Mouse (Mus musculus) stomach, embryonic 14.5 days (tissue): ENCODE measurements around the gene Rsbn1. TPM values are rescaled to one million over a fixed set of nuclear protein-coding genes. Genes with fewer than 3 reads are reported as not detected.
A peak's percentile ranks its signal among the peaks of the same experiment; 100 is the strongest.

Experiments used
- ATAC-seq: fragments of 200-750 bp; cut with Nextera tagmentation; 2 replicates; pipeline ENCODE4 v1.8.0; 2017; ENCODE audit warnings: low read depth, moderate TSS enrichment; ENCODE audit not compliant: insufficient number of reproducible peaks, insufficient read depth, low FRiP score
- H3K27ac ChIP-seq: fragments of 300-500 bp; sonication (generic); 2 replicates; pipeline ENCODE4 v1.5.1; 2014; ENCODE audit warnings: mild to moderate bottlenecking, low read length, moderate library complexity, mixed read lengths
- H3K27me3 ChIP-seq: fragments of 300-500 bp; sonication (generic); 2 replicates; pipeline ENCODE4 v1.6.1; 2014; ENCODE audit warnings: low read length, control low read depth, mixed read lengths; ENCODE audit not compliant: control insufficient read depth, insufficient read depth
- H3K36me3 ChIP-seq: fragments of 300-500 bp; sonication (generic); 2 replicates; pipeline ENCODE4 v1.6.1; 2014; ENCODE audit warnings: mild to moderate bottlenecking, control low read depth, low read length, moderate library complexity, mixed read lengths; ENCODE audit not compliant: control insufficient read depth, insufficient read depth
- H3K4me1 ChIP-seq: fragments of 300-500 bp; sonication (generic); 2 replicates; pipeline ENCODE4 v1.6.1; 2014; ENCODE audit warnings: low read length, control low read depth, mixed read lengths; ENCODE audit not compliant: control insufficient read depth, insufficient read depth
- H3K4me2 ChIP-seq: fragments of 300-500 bp; sonication (generic); replicated peaks from 2 replicates; pipeline ENCODE4 v1.6.1; 2014; ENCODE audit warnings: low read depth, low read length, control low read depth
- H3K4me3 ChIP-seq: fragments of 300-500 bp; sonication (generic); 2 replicates; pipeline ENCODE4 v1.5.1; 2014; ENCODE audit warnings: low read depth, low read length, control low read depth
- H3K9ac ChIP-seq: fragments of 300-500 bp; sonication (generic); replicated peaks from 2 replicates; pipeline ENCODE4 v1.6.1; 2014; ENCODE audit warnings: low read depth, mild to moderate bottlenecking, control low read depth, low read length, moderate library complexity, mixed read lengths
- H3K9me3 ChIP-seq: fragments of 300-500 bp; sonication (generic); 2 replicates; pipeline ENCODE4 v1.6.1; 2016; ENCODE audit warnings: low read depth, low read length, control low read depth; ENCODE audit not compliant: control insufficient read depth
- WGBS: fragments of 180-500 bp; shearing (Covaris S2); extraction: QIAGEN DNeasy Blood & Tissue Kit; methylation state at CpG from one replicate; pipeline ENCODE4 v1.1.7; 2014; 5-methylcytosine and 5-hydroxymethylcytosine counted together
- polyA plus RNA-seq: library from polyadenylated mRNA; unstranded; fragments of >200 nt; fragmentation: Nextera tagmentation; extraction: Ambion mirVana; gene quantifications from 2 replicates; pipeline ENCODE4 v1.2.1, GENCODE M21; 2014

The Rsbn1 gene
- polyA plus RNA-seq, 1 experiment from 2014 or later = 12.8 TPM

- peak overlapping the region; percentile 61 for H3K4me2 ChIP-seq
- peaks cover 9% of the 10 kb centered on the region for H3K36me3 ChIP-seq
- H3K27ac ChIP-seq = peak overlapping the region; percentile 94
- H3K9ac ChIP-seq = peak overlapping the region; percentile 76
- peak overlapping the region; percentile 68 for H3K4me3 ChIP-seq
- H3K9me3 ChIP-seq = no peaks in the 10 kb centered on the region
- under 1% methylated on average over 23 of the region's 24 CpGs for WGBS
- ATAC-seq = peak; percentile 55; the same call in 1 of the 2 replicates
- H3K4me1 ChIP-seq = 0 out of 2 replicates have a peak, but pooled peaks cover 2% of the 10 kb centered on the region
- no peaks in the 10 kb centered on the region for H3K27me3 ChIP-seq
Observed at GRCm38 (mm10) chr3:103968701-103969100, 54.8 kb downstream of the Rsbn1 start.

- H3K27me3 ChIP-seq = no peaks in the 10 kb centered on the region
- H3K36me3 ChIP-seq = peaks cover 9% of the 10 kb centered on the region
- no peak for ATAC-seq
- no peaks in the 10 kb centered on the region for H3K9me3 ChIP-seq
- H3K27ac ChIP-seq = no peak overlapping the region
- no peak overlapping the region for H3K4me3 ChIP-seq
- WGBS = 96% methylated on average over 2 of the region's 2 CpGs
- no peak overlapping the region for H3K9ac ChIP-seq
- H3K4me2 ChIP-seq = no peak overlapping the region
- 0 out of 2 replicates have a peak, but pooled peaks cover 2% of the 10 kb centered on the region for H3K4me1 ChIP-seq
Observed at GRCm38 (mm10) chr3:103971157-103971556, 57.2 kb downstream of the Rsbn1 start.

GRCm38 (mm10) chr3:103984556-103984955 is 70.6 kb downstream of the Rsbn1 start:
- H3K4me2 ChIP-seq = no peak overlapping the region
- no peaks in the 10 kb centered on the region for H3K27me3 ChIP-seq
- peaks cover 14% of the 10 kb centered on the region for H3K36me3 ChIP-seq
- no peak overlapping the region for H3K9ac ChIP-seq
- no peak for ATAC-seq
- H3K4me1 ChIP-seq = no peaks in the 10 kb centered on the region
- WGBS = 87% methylated on average over 4 of the region's 4 CpGs
- H3K4me3 ChIP-seq = no peak overlapping the region
- H3K27ac ChIP-seq = no peak overlapping the region
- H3K9me3 ChIP-seq = no peaks in the 10 kb centered on the region

GRCm38 (mm10) chr3:103985194-103985593 is 71.3 kb downstream of the Rsbn1 start:
- no peaks in the 10 kb centered on the region for H3K4me1 ChIP-seq
- no peaks in the 10 kb centered on the region for H3K9me3 ChIP-seq
- ATAC-seq = no peak
- WGBS = 95% methylated on average over 2 of the region's 2 CpGs
- no peak overlapping the region for H3K27ac ChIP-seq
- no peak overlapping the region for H3K4me3 ChIP-seq
- H3K9ac ChIP-seq = no peak overlapping the region
- H3K36me3 ChIP-seq = peaks cover 16% of the 10 kb centered on the region; the same call in 1 of the 2 replicates
- H3K27me3 ChIP-seq = no peaks in the 10 kb centered on the region
- no peak overlapping the region for H3K4me2 ChIP-seq

GRCm38 (mm10) chr3:103987831-103988432 is 74.0 kb downstream of the Rsbn1 start:
- no peaks in the 10 kb centered on the region for H3K27me3 ChIP-seq
- peaks cover 28% of the 10 kb centered on the region for H3K36me3 ChIP-seq
- H3K4me1 ChIP-seq = no peaks in the 10 kb centered on the region
- H3K9ac ChIP-seq = no peak overlapping the region
- no peak overlapping the region for H3K4me3 ChIP-seq
- H3K27ac ChIP-seq = no peak overlapping the region
- no peak for ATAC-seq
- 35% methylated on average over 5 of the region's 5 CpGs for WGBS
- no peaks in the 10 kb centered on the region for H3K9me3 ChIP-seq
- no peak overlapping the region for H3K4me2 ChIP-seq

- H3K4me1 ChIP-seq = no peaks in the 10 kb centered on the region
- H3K4me3 ChIP-seq = no peak overlapping the region
- no peak overlapping the region for H3K9ac ChIP-seq
- H3K27me3 ChIP-seq = no peaks in the 10 kb centered on the region
- no peak overlapping the region for H3K4me2 ChIP-seq
- WGBS = 91% methylated on average over 4 of the region's 4 CpGs
- H3K9me3 ChIP-seq = no peaks in the 10 kb centered on the region
- no peak for ATAC-seq
- H3K36me3 ChIP-seq = peaks cover 32% of the 10 kb centered on the region
- H3K27ac ChIP-seq = no peak overlapping the region
Observed at GRCm38 (mm10) chr3:103989352-103989751, 75.4 kb downstream of the Rsbn1 start.

GRCm38 (mm10) chr3:103991271-103991670 is 77.4 kb downstream of the Rsbn1 start:
- no peak overlapping the region for H3K4me2 ChIP-seq
- H3K4me3 ChIP-seq = no peak overlapping the region
- no peak for ATAC-seq
- H3K9me3 ChIP-seq = no peaks in the 10 kb centered on the region
- no peaks in the 10 kb centered on the region for H3K27me3 ChIP-seq
- no peak overlapping the region for H3K9ac ChIP-seq
- peaks cover 31% of the 10 kb centered on the region for H3K36me3 ChIP-seq
- H3K4me1 ChIP-seq = no peaks in the 10 kb centered on the region
- WGBS = 93% methylated on average over 3 of the region's 3 CpGs
- no peak overlapping the region for H3K27ac ChIP-seq

- H3K9me3 ChIP-seq = no peaks in the 10 kb centered on the region
- no peaks in the 10 kb centered on the region for H3K27me3 ChIP-seq
- H3K4me3 ChIP-seq = no peak overlapping the region
- H3K9ac ChIP-seq = no peak overlapping the region
- H3K36me3 ChIP-seq = peaks cover 19% of the 10 kb centered on the region; the same call in 1 of the 2 replicates
- H3K27ac ChIP-seq = no peak overlapping the region
- WGBS = 96% methylated on average over 4 of the region's 4 CpGs
- no peak overlapping the region for H3K4me2 ChIP-seq
- no peak for ATAC-seq
- H3K4me1 ChIP-seq = no peaks in the 10 kb centered on the region
Observed at GRCm38 (mm10) chr3:103998724-103999123, 84.8 kb downstream of the Rsbn1 start.
